Mouse (Mus musculus): Measurements from ENCODE around the gene Lrsam1. TPM values are rescaled to one million over a fixed set of nuclear protein-coding genes. Genes with fewer than 3 reads are reported as not detected.

Lrsam1 gene
- total RNA-seq, 1 experiment = 16.7 TPM

DNA sequence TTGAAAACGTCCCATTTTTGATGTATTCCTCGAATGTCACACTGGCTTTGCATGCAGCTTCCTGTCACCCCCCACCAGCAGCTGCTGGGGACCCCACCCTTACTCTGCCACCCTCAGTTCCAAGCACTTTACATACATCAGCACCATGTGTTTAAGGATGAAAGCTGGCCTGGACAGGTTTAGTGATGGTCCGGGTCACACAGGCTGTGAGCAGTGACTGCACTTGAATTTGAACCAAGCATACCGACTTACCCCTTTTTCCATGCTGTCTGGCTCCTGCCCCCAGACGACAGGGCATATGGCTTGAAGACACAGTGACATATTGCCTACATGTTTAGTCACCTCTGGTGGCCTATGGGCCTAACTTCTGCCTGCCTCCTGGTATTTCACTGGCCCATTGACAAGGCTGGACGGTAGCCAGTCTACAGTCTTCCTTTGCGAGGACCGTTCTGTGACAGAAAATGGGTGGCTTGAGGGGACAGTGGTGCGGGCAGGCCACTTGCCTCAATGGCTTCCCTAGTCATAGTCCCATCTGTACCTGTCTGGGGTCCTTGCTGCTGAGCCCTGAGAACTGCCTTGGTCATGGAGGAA lies 6.7 kb upstream of the Lrsam1 start:
- no peak overlapping the region for H3K4me3 ChIP-seq (ENCODE audit: insufficient read depth in 1 of 2, low read depth in 1 of 2, low read length in 2 of 2, poor library complexity in 1 of 2, severe bottlenecking in 1 of 2)
- peaks cover 0 to 2% of the 10 kb centered on the region in 2 experiments; a peak in 2 of 4 replicates for H3K4me1 ChIP-seq (ENCODE audit: control insufficient read depth in 2 of 2, insufficient read depth in 2 of 2, low read length in 2 of 2, poor library complexity in 1 of 2)
- H3K27ac ChIP-seq (ENCODE audit: insufficient read depth, low read depth, low read length, poor library complexity, severe bottlenecking) = no peak overlapping the region
- TF ChIP-seq MAFK (IDR thresholded peaks at IDR 0.05; ENCODE audit: insufficient read depth, low read depth, low read length) (no peak), ZC3H11A (IDR thresholded peaks at IDR 0.05; ENCODE audit: borderline replicate concordance, low read depth, low read length) (no peak), ZNF384 (IDR thresholded peaks at IDR 0.05; ENCODE audit: low read depth, low read length) (no peak), HCFC1 (IDR thresholded peaks at IDR 0.05; ENCODE audit: borderline replicate concordance, insufficient read depth, low read length) (no peak), CHD2 (IDR thresholded peaks at IDR 0.05; ENCODE audit: low read depth, low read length) (no peak)
- DNase-seq (ENCODE audit: low read depth, low spot score) = no peak
- H3K9ac ChIP-seq (ENCODE audit: insufficient read depth, low read depth, low read length, poor library complexity, severe bottlenecking) = no peak overlapping the region
- no peaks in the 10 kb centered on the region for H3K9me3 ChIP-seq (ENCODE audit: control insufficient read depth, insufficient read depth, low read depth, low read length)
- H3K36me3 ChIP-seq (ENCODE audit: control insufficient read depth, insufficient read depth, low read length, poor library complexity, severe bottlenecking) = peaks cover 21% of the 10 kb centered on the region
- in situ Hi-C loops (cut with MboI; ENCODE audit: low sequenced_read_pairs in 2 of 2, unreplicated experiment in 2 of 2) = no loop called here

DNA sequence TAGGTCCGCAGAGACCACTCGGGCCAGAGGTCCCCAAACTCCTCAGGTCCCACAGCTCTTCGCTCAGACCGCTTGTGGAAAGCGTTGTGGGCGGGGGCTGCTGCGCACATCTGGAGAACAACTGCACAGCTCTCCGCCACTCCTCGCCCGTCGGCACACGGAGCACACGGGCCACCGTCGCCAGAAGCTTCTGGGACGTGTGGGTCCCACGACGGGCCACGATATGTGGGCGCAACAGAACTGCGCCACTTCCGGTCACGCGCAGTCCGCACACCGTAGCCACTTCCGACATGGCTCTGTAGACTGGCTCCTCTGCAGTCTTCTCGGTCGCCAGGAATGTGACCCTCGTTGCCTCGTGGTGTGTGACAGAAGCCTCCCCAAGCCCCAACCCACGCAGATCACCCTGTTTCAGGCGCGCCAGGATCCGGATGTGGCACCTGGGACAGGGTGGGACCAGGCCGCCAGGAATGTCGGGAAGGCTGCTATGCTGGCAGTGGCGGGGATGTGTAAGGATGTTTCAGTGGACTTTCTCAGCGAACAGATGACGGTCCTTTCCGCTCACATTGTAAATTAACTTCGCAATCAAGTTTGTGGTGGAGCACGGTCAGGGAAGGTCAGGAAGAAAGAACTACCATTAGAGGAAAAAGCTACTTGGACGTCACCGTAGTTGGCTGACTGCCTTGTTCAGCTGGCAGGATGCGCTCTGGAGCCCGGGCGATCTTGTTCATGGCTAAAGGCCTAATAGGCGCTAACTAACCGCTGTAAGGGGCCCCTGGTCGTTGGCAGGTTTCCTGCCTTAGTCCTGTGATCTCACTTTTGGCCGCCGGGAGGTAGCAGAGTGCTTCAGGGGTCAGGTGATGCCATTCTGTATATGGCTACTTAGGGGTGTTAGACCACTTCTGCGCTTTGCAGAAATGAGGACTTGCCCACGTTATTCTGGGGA lies 5.5 kb upstream of the Lrsam1 start:
- no peak for DNase-seq (ENCODE audit: low read depth, low spot score)
- no peak for TF ChIP-seq ZC3H11A (IDR thresholded peaks at IDR 0.05; ENCODE audit: borderline replicate concordance, low read depth, low read length)
- peak; percentile 75; the same call in 1 of the 2 replicates for TF ChIP-seq HCFC1 (IDR thresholded peaks at IDR 0.05; ENCODE audit: borderline replicate concordance, insufficient read depth, low read length)
- Histone ChIP-seq H3K4me3 (ENCODE audit: insufficient read depth in 1 of 2, low read depth in 1 of 2, low read length in 2 of 2, poor library complexity in 1 of 2, severe bottlenecking in 1 of 2) (peak overlapping the region; percentile 73 to 75), H3K9me3 (ENCODE audit: control insufficient read depth, insufficient read depth, low read depth, low read length) (no peaks in the 10 kb centered on the region), H3K4me1 (ENCODE audit: control insufficient read depth in 2 of 2, insufficient read depth in 2 of 2, low read length in 2 of 2, poor library complexity in 1 of 2) (peaks cover 0 to 2% of the 10 kb centered on the region in 2 experiments; a peak in 2 of 4 replicates), H3K9ac (ENCODE audit: insufficient read depth, low read depth, low read length, poor library complexity, severe bottlenecking) (peak overlapping the region; percentile 90), H3K27ac (ENCODE audit: insufficient read depth, low read depth, low read length, poor library complexity, severe bottlenecking) (peak overlapping the region; percentile 90), H3K36me3 (ENCODE audit: control insufficient read depth, insufficient read depth, low read length, poor library complexity, severe bottlenecking) (peaks cover 28% of the 10 kb centered on the region)
- in situ Hi-C loops (cut with MboI; ENCODE audit: low sequenced_read_pairs in 2 of 2, unreplicated experiment in 2 of 2) = no loop called here

DNA sequence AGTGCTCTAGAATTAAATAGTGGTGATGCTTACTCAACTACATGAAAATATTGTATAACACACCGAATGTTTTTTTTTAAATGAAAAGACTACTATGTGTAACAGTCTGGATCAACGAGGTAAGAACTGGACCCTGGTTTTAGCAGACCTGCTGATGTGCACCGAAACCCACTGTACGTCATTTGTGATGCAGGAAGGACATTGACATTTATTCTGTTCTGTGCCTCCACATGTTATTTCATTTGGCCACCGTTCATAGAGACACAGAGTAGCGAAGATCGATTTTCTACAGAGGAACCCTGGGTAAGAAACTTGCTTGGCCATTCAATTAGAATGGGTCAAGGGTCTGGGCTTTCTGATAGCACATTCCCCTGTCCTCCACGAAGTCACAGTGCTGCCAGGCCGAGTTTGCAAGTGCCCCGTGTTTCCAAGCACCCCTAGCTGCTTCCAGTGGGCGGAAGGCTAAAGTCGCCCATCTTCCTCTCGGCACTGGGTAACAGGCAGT lies 4.8 kb upstream of the Lrsam1 start:
- H3K9me3 ChIP-seq (ENCODE audit: control insufficient read depth, insufficient read depth, low read depth, low read length) = no peaks in the 10 kb centered on the region
- H3K27ac ChIP-seq (ENCODE audit: insufficient read depth, low read depth, low read length, poor library complexity, severe bottlenecking) = peak overlapping the region; percentile 90
- no peak for DNase-seq (ENCODE audit: low read depth, low spot score)
- in situ Hi-C loops (cut with MboI; ENCODE audit: low sequenced_read_pairs in 2 of 2, unreplicated experiment in 2 of 2) = no loop called here
- H3K4me1 ChIP-seq (ENCODE audit: control insufficient read depth in 2 of 2, insufficient read depth in 2 of 2, low read length in 2 of 2, poor library complexity in 1 of 2) = peaks cover 0 to 2% of the 10 kb centered on the region in 2 experiments; a peak in 2 of 4 replicates
- H3K9ac ChIP-seq (ENCODE audit: insufficient read depth, low read depth, low read length, poor library complexity, severe bottlenecking) = peak overlapping the region; percentile 90
- no peak for TF ChIP-seq CHD2 (IDR thresholded peaks at IDR 0.05; ENCODE audit: low read depth, low read length)
- TF ChIP-seq ZNF384 (IDR thresholded peaks at IDR 0.05; ENCODE audit: low read depth, low read length) = no peak
- no peak for TF ChIP-seq HCFC1 (IDR thresholded peaks at IDR 0.05; ENCODE audit: borderline replicate concordance, insufficient read depth, low read length)
- no peak for TF ChIP-seq MAFK (IDR thresholded peaks at IDR 0.05; ENCODE audit: insufficient read depth, low read depth, low read length)
- no peak for TF ChIP-seq ZC3H11A (IDR thresholded peaks at IDR 0.05; ENCODE audit: borderline replicate concordance, low read depth, low read length)
- peak overlapping the region; percentile 73 to 75 for H3K4me3 ChIP-seq (ENCODE audit: insufficient read depth in 1 of 2, low read depth in 1 of 2, low read length in 2 of 2, poor library complexity in 1 of 2, severe bottlenecking in 1 of 2)
- H3K36me3 ChIP-seq (ENCODE audit: control insufficient read depth, insufficient read depth, low read length, poor library complexity, severe bottlenecking) = peaks cover 32% of the 10 kb centered on the region

DNA sequence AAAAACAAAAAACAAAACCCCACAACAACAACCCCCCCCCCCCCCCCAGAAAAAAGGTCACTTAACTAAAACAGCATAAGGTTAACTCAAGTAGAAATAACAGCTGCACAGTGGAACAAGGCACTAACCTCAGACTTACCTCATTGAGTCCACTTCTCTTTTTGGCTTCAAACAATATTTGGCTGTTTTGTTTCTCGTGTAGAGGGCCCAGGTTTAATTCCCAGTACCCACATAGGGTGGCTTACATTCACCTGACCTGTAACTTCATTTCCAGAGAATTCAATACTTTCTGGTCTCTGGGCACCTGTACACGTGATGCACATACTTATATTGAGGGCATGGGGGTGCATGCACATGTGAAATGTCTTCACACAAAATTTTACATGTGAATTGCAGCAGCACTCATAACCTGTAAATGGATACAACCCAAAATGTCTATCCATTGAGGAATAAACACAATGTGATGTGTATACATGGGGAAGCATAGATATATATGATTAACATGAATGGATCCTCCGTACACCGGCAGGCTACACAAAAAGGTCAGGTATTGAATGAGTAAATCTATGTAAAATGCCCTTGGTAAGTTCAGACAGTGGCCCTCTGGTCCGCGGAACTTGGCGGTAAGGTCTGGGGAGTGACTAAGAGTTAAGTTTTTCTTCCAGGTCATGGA lies 4.2 kb upstream of the Lrsam1 start:
- Histone ChIP-seq H3K27ac (ENCODE audit: insufficient read depth, low read depth, low read length, poor library complexity, severe bottlenecking) (no peak overlapping the region), H3K4me3 (ENCODE audit: insufficient read depth in 1 of 2, low read depth in 1 of 2, low read length in 2 of 2, poor library complexity in 1 of 2, severe bottlenecking in 1 of 2) (peak overlapping the region; percentile 73 to 75; a peak in 3 of 4 replicates), H3K36me3 (ENCODE audit: control insufficient read depth, insufficient read depth, low read length, poor library complexity, severe bottlenecking) (peaks cover 32% of the 10 kb centered on the region), H3K9me3 (ENCODE audit: control insufficient read depth, insufficient read depth, low read depth, low read length) (no peaks in the 10 kb centered on the region), H3K4me1 (ENCODE audit: control insufficient read depth in 2 of 2, insufficient read depth in 2 of 2, low read length in 2 of 2, poor library complexity in 1 of 2) (peaks cover 0 to 3% of the 10 kb centered on the region in 2 experiments; a peak in 2 of 4 replicates), H3K9ac (ENCODE audit: insufficient read depth, low read depth, low read length, poor library complexity, severe bottlenecking) (no peak overlapping the region)
- in situ Hi-C loops (cut with MboI; ENCODE audit: low sequenced_read_pairs in 2 of 2, unreplicated experiment in 2 of 2) = no loop called here
- DNase-seq (ENCODE audit: low read depth, low spot score) = no peak
- no peak for TF ChIP-seq MAFK (IDR thresholded peaks at IDR 0.05; ENCODE audit: insufficient read depth, low read depth, low read length)
- TF ChIP-seq HCFC1 (IDR thresholded peaks at IDR 0.05; ENCODE audit: borderline replicate concordance, insufficient read depth, low read length) = no peak
- TF ChIP-seq ZNF384 (IDR thresholded peaks at IDR 0.05; ENCODE audit: low read depth, low read length) = no peak
- no peak for TF ChIP-seq ZC3H11A (IDR thresholded peaks at IDR 0.05; ENCODE audit: borderline replicate concordance, low read depth, low read length)
- TF ChIP-seq CHD2 (IDR thresholded peaks at IDR 0.05; ENCODE audit: low read depth, low read length) = peak; percentile 61; the same call in 1 of the 2 replicates
